Mouse (Mus musculus): ENCODE measurements around the gene Sgsm2. TPM values are rescaled to one million over a fixed set of nuclear protein-coding genes. Genes with fewer than 3 reads are reported as not detected.

The Sgsm2 gene
- 29.0 and 30.7 TPM in 2 replicates for polyA plus RNA-seq (2012; rRNA removed)

GRCm38 (mm10) chr11:74896901-74897677 is at the start of gene Sgsm2:
Gene Sgsm2, minus strand, starts transcription at chr11:74897060.
- peak within 1 kb of the TSS; percentile 63 for H3K27ac ChIP-seq (ENCODE audit: insufficient read depth, low read length)
- H3K27me3 ChIP-seq (ENCODE audit: control insufficient read depth, insufficient read depth, low read length), result no peaks in the 10 kb centered on the region
- 1% methylated on average over 71 of the region's 74 CpGs for WGBS
- TF ChIP-seq POLR2A (IDR thresholded peaks at IDR 0.05; ENCODE audit: borderline replicate concordance, insufficient read depth, low read length), result 0 out of 2 replicates have a peak, but pooled peaks have one; percentile 5
- TF ChIP-seq CTCF (IDR thresholded peaks at IDR 0.05; ENCODE audit: borderline replicate concordance, insufficient read depth, low read depth, low read length), result no peak
- H3K4me1 ChIP-seq (ENCODE audit: control insufficient read depth, insufficient read depth, low read length), result 0 out of 2 replicates have a peak, but pooled peaks cover 3% of the 10 kb centered on the region
- peak; percentile 63 to 68 for DNase-seq
- H3K4me3 ChIP-seq (replicated peaks; ENCODE audit: insufficient read depth, low read depth, low read length), result peak within 1 kb of the TSS; percentile 65

- peak; percentile 15; the same call in 1 of the 2 replicates for TF ChIP-seq CTCF (IDR thresholded peaks at IDR 0.05; ENCODE audit: borderline replicate concordance, insufficient read depth, low read depth, low read length)
- TF ChIP-seq POLR2A (IDR thresholded peaks at IDR 0.05; ENCODE audit: borderline replicate concordance, insufficient read depth, low read length), result no peak
- Histone ChIP-seq H3K27ac (ENCODE audit: insufficient read depth, low read length) (no peak overlapping the region), H3K4me1 (ENCODE audit: control insufficient read depth, insufficient read depth, low read length) (no peaks in the 10 kb centered on the region), H3K27me3 (ENCODE audit: control insufficient read depth, insufficient read depth, low read length) (no peaks in the 10 kb centered on the region), H3K4me3 (replicated peaks; ENCODE audit: insufficient read depth, low read depth, low read length) (no peak overlapping the region)
- peak in 1 of 2 experiments; percentile 54 for DNase-seq
- 68% methylated on average over 3 of the region's 3 CpGs for WGBS
Measured at GRCm38 (mm10) chr11:74946348-74946747, 49.5 kb upstream of the Sgsm2 start.

GRCm38 (mm10) chr11:74930391-74930790 is 33.5 kb upstream of the Sgsm2 start:
- H3K27me3 ChIP-seq (ENCODE audit: control insufficient read depth, insufficient read depth, low read length), result no peaks in the 10 kb centered on the region
- no peak overlapping the region for H3K4me3 ChIP-seq (replicated peaks; ENCODE audit: insufficient read depth, low read depth, low read length)
- 89% methylated on average over 7 of the region's 7 CpGs for WGBS
- H3K27ac ChIP-seq (ENCODE audit: insufficient read depth, low read length), result no peak overlapping the region
- TF ChIP-seq CTCF (IDR thresholded peaks at IDR 0.05; ENCODE audit: borderline replicate concordance, insufficient read depth, low read depth, low read length) (no peak), POLR2A (IDR thresholded peaks at IDR 0.05; ENCODE audit: borderline replicate concordance, insufficient read depth, low read length) (no peak)
- H3K4me1 ChIP-seq (ENCODE audit: control insufficient read depth, insufficient read depth, low read length), result no peaks in the 10 kb centered on the region
- no peak for DNase-seq

GRCm38 (mm10) chr11:74929111-74929510 is 32.3 kb upstream of the Sgsm2 start:
- Histone ChIP-seq H3K4me3 (replicated peaks; ENCODE audit: insufficient read depth, low read depth, low read length) (no peak overlapping the region), H3K4me1 (ENCODE audit: control insufficient read depth, insufficient read depth, low read length) (no peaks in the 10 kb centered on the region), H3K27me3 (ENCODE audit: control insufficient read depth, insufficient read depth, low read length) (no peaks in the 10 kb centered on the region), H3K27ac (ENCODE audit: insufficient read depth, low read length) (no peak overlapping the region)
- DNase-seq, result no peak
- 91% methylated on average over 4 of the region's 4 CpGs for WGBS
- no peak for TF ChIP-seq POLR2A (IDR thresholded peaks at IDR 0.05; ENCODE audit: borderline replicate concordance, insufficient read depth, low read length)
- TF ChIP-seq CTCF (IDR thresholded peaks at IDR 0.05; ENCODE audit: borderline replicate concordance, insufficient read depth, low read depth, low read length), result no peak

GRCm38 (mm10) chr11:74927236-74927725 is 30.4 kb upstream of the Sgsm2 start:
- no peak for TF ChIP-seq CTCF (IDR thresholded peaks at IDR 0.05; ENCODE audit: borderline replicate concordance, insufficient read depth, low read depth, low read length)
- TF ChIP-seq POLR2A (IDR thresholded peaks at IDR 0.05; ENCODE audit: borderline replicate concordance, insufficient read depth, low read length), result no peak
- Histone ChIP-seq H3K27me3 (ENCODE audit: control insufficient read depth, insufficient read depth, low read length) (no peaks in the 10 kb centered on the region), H3K27ac (ENCODE audit: insufficient read depth, low read length) (no peak overlapping the region), H3K4me3 (replicated peaks; ENCODE audit: insufficient read depth, low read depth, low read length) (no peak overlapping the region), H3K4me1 (ENCODE audit: control insufficient read depth, insufficient read depth, low read length) (no peaks in the 10 kb centered on the region)
- WGBS, result 77% methylated on average over 2 of the region's 2 CpGs
- no peak for DNase-seq

GRCm38 (mm10) chr11:74926388-74927005 is 29.6 kb upstream of the Sgsm2 start:
- H3K4me1 ChIP-seq (ENCODE audit: control insufficient read depth, insufficient read depth, low read length), result no peaks in the 10 kb centered on the region
- H3K27me3 ChIP-seq (ENCODE audit: control insufficient read depth, insufficient read depth, low read length), result no peaks in the 10 kb centered on the region
- TF ChIP-seq POLR2A (IDR thresholded peaks at IDR 0.05; ENCODE audit: borderline replicate concordance, insufficient read depth, low read length), result no peak
- no peak for TF ChIP-seq CTCF (IDR thresholded peaks at IDR 0.05; ENCODE audit: borderline replicate concordance, insufficient read depth, low read depth, low read length)
- peak overlapping the region; percentile 54; the same call in 1 of the 2 replicates for H3K27ac ChIP-seq (ENCODE audit: insufficient read depth, low read length)
- no peak for DNase-seq
- WGBS, result 5% methylated on average over 11 of the region's 11 CpGs
- H3K4me3 ChIP-seq (replicated peaks; ENCODE audit: insufficient read depth, low read depth, low read length), result peak overlapping the region; percentile 70

GRCm38 (mm10) chr11:74925577-74926387 is 28.9 kb upstream of the Sgsm2 start, which contains the start of the genes Smg6 and Srr:
Gene Smg6, plus strand, starts transcription at chr11:74925823.
Gene Srr, minus strand, starts transcription at chr11:74925948.
- DNase-seq, result peak; percentile 96 to 97
- under 1% methylated on average over 84 of the region's 88 CpGs for WGBS
- H3K4me3 ChIP-seq (replicated peaks; ENCODE audit: insufficient read depth, low read depth, low read length), result peak within 1 kb of the TSS; percentile 70
- no peaks in the 10 kb centered on the region for H3K27me3 ChIP-seq (ENCODE audit: control insufficient read depth, insufficient read depth, low read length)
- peak; percentile 89 for TF ChIP-seq POLR2A (IDR thresholded peaks at IDR 0.05; ENCODE audit: borderline replicate concordance, insufficient read depth, low read length)
- TF ChIP-seq CTCF (IDR thresholded peaks at IDR 0.05; ENCODE audit: borderline replicate concordance, insufficient read depth, low read depth, low read length), result no peak
- H3K4me1 ChIP-seq (ENCODE audit: control insufficient read depth, insufficient read depth, low read length), result no peaks in the 10 kb centered on the region
- peak within 1 kb of the TSS; percentile 74 for H3K27ac ChIP-seq (ENCODE audit: insufficient read depth, low read length)
